Mouse (Mus musculus) limb, embryonic 14.5 days (tissue): ENCODE results near the gene Mrps26. TPM values are rescaled to one million over a fixed set of nuclear protein-coding genes. Genes with fewer than 3 reads are reported as not detected.

ENCODE experiments used
- ATAC-seq: fragments of 200-750 bp; cut with Nextera tagmentation; 2 replicates; pipeline ENCODE4 v1.8.0; 2017; ENCODE audit warnings: low read depth, moderate number of reproducible peaks, moderate TSS enrichment; ENCODE audit not compliant: low FRiP score
- DNase-seq: peaks from one replicate; pipeline ENCODE4 v3.0.0-alpha.2; 2015; ENCODE audit warnings: low spot score
- H3K27ac ChIP-seq: fragments of 300-500 bp; sonication (generic); replicated peaks from 2 replicates; pipeline ENCODE4 v1.5.1; 2014; ENCODE audit warnings: low read depth, mild to moderate bottlenecking, low read length, moderate library complexity, mixed read lengths
- H3K27me3 ChIP-seq: fragments of 300-500 bp; sonication (generic); 2 replicates; pipeline ENCODE4 v1.6.1; 2014; ENCODE audit warnings: low read length, mixed read lengths; ENCODE audit not compliant: control insufficient read depth, insufficient read depth
- H3K36me3 ChIP-seq: fragments of 300-500 bp; sonication (generic); 2 replicates; pipeline ENCODE4 v1.6.1; 2014; ENCODE audit warnings: mild to moderate bottlenecking, low read length, moderate library complexity, mixed read lengths; ENCODE audit not compliant: control insufficient read depth, insufficient read depth
- H3K4me1 ChIP-seq: fragments of 300-500 bp; sonication (generic); 2 replicates; pipeline ENCODE4 v1.6.1; 2014; ENCODE audit warnings: antibody characterized with exemption, low read length, mixed read lengths; ENCODE audit not compliant: control insufficient read depth, insufficient read depth
- H3K4me2 ChIP-seq: fragments of 300-500 bp; sonication (generic); replicated peaks from 2 replicates; pipeline ENCODE4 v1.6.1; 2014; ENCODE audit warnings: low read depth, mild to moderate bottlenecking, low read length, moderate library complexity; ENCODE audit not compliant: severe bottlenecking
- H3K4me3 ChIP-seq: fragments of 300-500 bp; sonication (generic); replicated peaks from 2 replicates; pipeline ENCODE4 v1.5.1; 2014; ENCODE audit warnings: low read length
- H3K9ac ChIP-seq: fragments of 300-500 bp; sonication (generic); 2 replicates; pipeline ENCODE4 v1.6.1; 2014; ENCODE audit warnings: mild to moderate bottlenecking, low read depth, low read length, moderate library complexity; ENCODE audit not compliant: severe bottlenecking
- H3K9me3 ChIP-seq: fragments of 300-500 bp; sonication (generic); 2 replicates; pipeline ENCODE4 v1.6.1; 2016; ENCODE audit warnings: low read length; ENCODE audit not compliant: control insufficient read depth
- POLR2A ChIP-seq: fragments of 200-500 bp; IDR thresholded peaks from 2 replicates; pipeline ENCODE4 v1.8.0; 2012; ENCODE audit warnings: inconsistent platforms, mild to moderate bottlenecking, moderate library complexity, borderline replicate concordance; ENCODE audit not compliant: insufficient read depth, insufficient read length; ENCODE audit errors: extremely low read depth
- WGBS: fragments of 180-500 bp; shearing (Covaris S2); extraction: QIAGEN DNeasy Blood & Tissue Kit; methylation state at CpG from one replicate; pipeline ENCODE4 v1.1.7; 2014; 5-methylcytosine and 5-hydroxymethylcytosine counted together
- polyA plus RNA-seq, 2 experiments: library from polyadenylated mRNA; depleted of rRNA in 1 of 2; stranded (reverse) in 1 of 2; unstranded in 1 of 2; fragments of >200 nt; fragmentation: Nextera tagmentation in 1 of 2; extraction: Ambion mirVana in 1 of 2; gene quantifications; 2 replicates each; pipeline versions ENCODE4 v1.2.1 to v1.2.3; 2012 to 2014

Gene Mrps26
- polyA plus RNA-seq, 2 experiments, result 77.9 to 102 TPM

GRCm38 (mm10) chr2:130557462-130557861, 6.1 kb upstream of the Mrps26 start:
- Histone ChIP-seq H3K27me3 (no peaks in the 10 kb centered on the region), H3K9ac (no peak overlapping the region), H3K4me2 (no peak overlapping the region), H3K36me3 (peaks cover 45% of the 10 kb centered on the region), H3K4me3 (no peak overlapping the region), H3K27ac (no peak overlapping the region), H3K4me1 (no peaks in the 10 kb centered on the region), H3K9me3 (no peaks in the 10 kb centered on the region)
- ATAC-seq (no peak), DNase-seq (no peak)
- TF ChIP-seq POLR2A, result no peak
- WGBS, result 95% methylated on average over 2 of the region's 2 CpGs

GRCm38 (mm10) chr2:130558015-130558414, 5.5 kb upstream of the Mrps26 start:
- DNase-seq, result no peak
- ATAC-seq, result no peak
- Histone ChIP-seq H3K27me3 (no peaks in the 10 kb centered on the region), H3K4me1 (peaks cover 3% of the 10 kb centered on the region; the same call in 1 of the 2 replicates), H3K9me3 (no peaks in the 10 kb centered on the region), H3K4me2 (no peak overlapping the region), H3K36me3 (peaks cover 40% of the 10 kb centered on the region), H3K4me3 (no peak overlapping the region), H3K27ac (no peak overlapping the region), H3K9ac (no peak overlapping the region)
- TF ChIP-seq POLR2A, result no peak
- 66% methylated on average over 2 of the region's 2 CpGs for WGBS

GRCm38 (mm10) chr2:130564063-130564462, 521 bp downstream of the Mrps26 start:
- 5% methylated on average over 23 of the region's 23 CpGs for WGBS
- H3K27ac ChIP-seq, result no peak overlapping the region
- no peak for DNase-seq

GRCm38 (mm10) chr2:130564983-130565382, 1.4 kb downstream of the Mrps26 start:
- WGBS, result 69% methylated on average over 8 of the region's 8 CpGs
- Histone ChIP-seq H3K27me3 (no peaks in the 10 kb centered on the region), H3K27ac (no peak overlapping the region), H3K4me3 (no peak overlapping the region), H3K9ac (peak overlapping the region; percentile 86; the same call in 1 of the 2 replicates), H3K4me2 (peak overlapping the region; percentile 55; the same call in 1 of the 2 replicates), H3K36me3 (peaks cover 16% of the 10 kb centered on the region), H3K9me3 (no peaks in the 10 kb centered on the region), H3K4me1 (peaks cover 14% of the 10 kb centered on the region)
- DNase-seq (no peak), ATAC-seq (no peak)
- no peak for TF ChIP-seq POLR2A

More at GRCm38 (mm10) chr2:130564063-130564462, 521 bp downstream of the Mrps26 start:
- Histone ChIP-seq H3K4me2 (peak overlapping the region; percentile 55), H3K4me3 (peak overlapping the region; percentile 90), H3K9me3 (no peaks in the 10 kb centered on the region), H3K27me3 (no peaks in the 10 kb centered on the region), H3K9ac (peak overlapping the region; percentile 86), H3K4me1 (peaks cover 14% of the 10 kb centered on the region), H3K36me3 (peaks cover 16% of the 10 kb centered on the region)
- no peak for TF ChIP-seq POLR2A
- no peak for ATAC-seq

GRCm38 (mm10) chr2:130568921-130569320, 5.4 kb downstream of the Mrps26 start:
- Histone ChIP-seq H3K27ac (no peak overlapping the region), H3K27me3 (no peaks in the 10 kb centered on the region), H3K4me3 (no peak overlapping the region), H3K4me1 (peaks cover 10% of the 10 kb centered on the region), H3K9me3 (no peaks in the 10 kb centered on the region), H3K36me3 (peaks cover 16% of the 10 kb centered on the region), H3K4me2 (no peak overlapping the region), H3K9ac (no peak overlapping the region)
- TF ChIP-seq POLR2A, result no peak
- DNase-seq (no peak), ATAC-seq (no peak)
- WGBS, result 76% methylated on average over 4 of the region's 4 CpGs

- Histone ChIP-seq H3K27ac (no peak overlapping the region), H3K9ac (no peak overlapping the region)
- TF ChIP-seq POLR2A, result no peak
These were observed 6.4 kb downstream of the Mrps26 start for GRCm38 (mm10) chr2:130569926-130570325.

More at GRCm38 (mm10) chr2:130569926-130570325, 6.4 kb downstream of the Mrps26 start:
- Histone ChIP-seq H3K9me3 (no peaks in the 10 kb centered on the region), H3K4me3 (no peak overlapping the region), H3K36me3 (peaks cover 16% of the 10 kb centered on the region), H3K4me2 (no peak overlapping the region), H3K27me3 (peaks cover 3% of the 10 kb centered on the region; the same call in 1 of the 2 replicates), H3K4me1 (peaks cover 3% of the 10 kb centered on the region)
- ATAC-seq (no peak), DNase-seq (no peak)
